Mouse (Mus musculus) G1E-ER4 (cell line): ENCODE measurements around the gene Mcrip2. TPM values are rescaled to one million over a fixed set of nuclear protein-coding genes. Genes with fewer than 3 reads are reported as not detected.

Source experiments
- GATA1 ChIP-seq: IDR thresholded peaks from one replicate; pipeline ENCODE4 v1.8.0; 2012; ENCODE audit warnings: low read length, inconsistent platforms
- polyA plus RNA-seq: library from polyadenylated mRNA; stranded (reverse); fragments of >175 nt; gene quantifications from 2 replicates; pipeline ENCODE4 v1.2.3, GENCODE M21; 2012

Mcrip2 gene
- polyA plus RNA-seq, 1 experiment, result 225 TPM

DNA sequence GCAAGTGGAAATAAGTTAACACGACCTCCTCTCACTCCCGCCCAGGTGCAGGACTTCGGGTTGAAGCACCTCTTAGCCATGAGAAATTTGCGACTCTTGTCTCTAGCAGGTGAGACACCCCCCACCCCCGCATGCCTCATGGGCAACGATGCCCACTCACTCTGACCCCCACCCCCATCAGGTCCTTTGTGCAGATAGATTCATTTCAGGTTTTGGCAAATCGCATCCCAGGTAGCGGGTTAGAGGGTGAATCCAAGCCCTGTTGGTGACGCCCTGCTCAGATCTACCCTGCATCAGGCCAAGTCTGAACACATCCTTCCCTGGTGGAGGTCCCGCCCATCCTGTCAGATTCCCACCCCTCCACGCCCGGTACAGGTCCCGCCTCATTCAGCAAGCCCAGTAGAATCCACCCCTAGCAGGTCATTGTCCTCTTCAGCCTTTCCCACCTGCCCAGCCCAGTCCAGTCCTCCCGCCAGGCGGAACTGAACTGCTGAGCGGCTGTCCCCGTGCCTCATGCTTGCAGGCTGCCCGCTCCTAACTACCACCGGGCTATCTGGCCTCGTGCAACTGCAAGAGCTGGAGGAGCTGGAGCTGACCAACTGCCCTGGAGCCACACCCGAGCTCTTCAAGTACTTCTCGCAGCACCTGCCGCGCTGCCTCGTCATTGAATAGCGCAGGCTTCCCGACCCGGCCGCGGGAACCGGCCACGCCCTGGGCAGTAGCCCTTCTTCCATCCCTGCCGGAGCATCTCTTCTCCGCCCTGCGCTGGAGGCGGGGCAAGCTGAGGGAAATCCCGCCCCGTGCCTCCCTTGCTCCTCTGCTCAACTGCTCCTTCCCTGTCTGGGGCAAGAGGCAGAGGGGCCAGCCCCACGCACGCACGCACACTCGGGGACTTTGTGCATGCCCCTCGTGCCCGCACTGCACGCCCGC lies 49.4 kb downstream of the Mcrip2 start:
- TF ChIP-seq GATA1, result no peak

DNA sequence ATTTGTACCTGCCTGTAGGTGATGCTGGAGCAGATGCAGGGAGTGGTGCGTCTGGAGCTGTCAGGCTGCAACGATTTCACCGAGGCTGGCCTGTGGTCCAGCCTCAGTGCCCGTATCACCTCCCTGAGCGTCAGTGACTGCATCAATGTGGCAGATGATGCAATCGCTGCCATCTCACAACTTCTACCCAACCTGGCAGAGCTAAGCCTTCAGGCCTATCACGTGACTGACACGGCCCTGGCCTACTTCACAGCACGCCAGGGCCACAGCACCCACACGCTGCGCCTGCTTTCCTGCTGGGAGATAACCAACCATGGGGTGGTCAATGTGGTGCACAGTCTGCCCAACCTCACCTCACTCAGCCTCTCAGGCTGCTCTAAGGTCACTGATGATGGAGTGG lies 50.9 kb downstream of the Mcrip2 start:
- TF ChIP-seq GATA1, result no peak

Other genes starting within 250 kb of the Mcrip2 start
- gene Gng13, start 151.6 kb downstream of the Mcrip2 start, polyA plus RNA-seq, result not detected in 2 replicates
- gene Chtf18, start 141.3 kb downstream of the Mcrip2 start, polyA plus RNA-seq, result 75.4 and 82.7 TPM in 2 replicates
- gene Rpusd1, start 141.1 kb downstream of the Mcrip2 start, polyA plus RNA-seq, result 41.1 and 46.1 TPM in 2 replicates
- gene Mslnl, start 132.7 kb downstream of the Mcrip2 start, polyA plus RNA-seq, result not detected in 2 replicates
- gene Msln, start 114.4 kb downstream of the Mcrip2 start, polyA plus RNA-seq, result not detected in 2 replicates
- 17.0 and 20.0 TPM in 2 replicates for gene Narfl, start 95.0 kb downstream of the Mcrip2 start, polyA plus RNA-seq
- 31.3 and 32.7 TPM in 2 replicates for gene Haghl, start 83.1 kb downstream of the Mcrip2 start, polyA plus RNA-seq
- 0.04 TPM in 1 of 2 replicates, not detected in the other for gene Ccdc78, start 82.2 kb downstream of the Mcrip2 start, polyA plus RNA-seq
- 28.7 and 30.6 TPM in 2 replicates for gene Fam173a, start 75.9 kb downstream of the Mcrip2 start, polyA plus RNA-seq
- gene AC134908.4, start 73.1 kb downstream of the Mcrip2 start, polyA plus RNA-seq, result not detected in 2 replicates
- 182 and 238 TPM in 2 replicates for gene Metrn, start 71.6 kb downstream of the Mcrip2 start, polyA plus RNA-seq
- gene Fbxl16, start 59.7 kb downstream of the Mcrip2 start, polyA plus RNA-seq, result not detected in 2 replicates
- 4.2 and 10.5 TPM in 2 replicates for gene Wdr24, start 45.1 kb downstream of the Mcrip2 start, polyA plus RNA-seq
- gene Jmjd8, start 39.9 kb downstream of the Mcrip2 start, polyA plus RNA-seq, result 0.11 TPM in 2 replicates
- 90.4 and 95.1 TPM in 2 replicates for gene Stub1, start 35.4 kb downstream of the Mcrip2 start, polyA plus RNA-seq
- 1.9 and 2.4 TPM in 2 replicates for gene Rhbdl1, start 31.5 kb downstream of the Mcrip2 start, polyA plus RNA-seq
- 10.1 and 12.3 TPM in 2 replicates for gene Gm20683, start 27.0 kb downstream of the Mcrip2 start, polyA plus RNA-seq
- 207 and 251 TPM in 2 replicates for gene Rhot2, start 23.9 kb downstream of the Mcrip2 start, polyA plus RNA-seq
- gene Wdr90, start 7.3 kb downstream of the Mcrip2 start, polyA plus RNA-seq, result 6.9 and 14.5 TPM in 2 replicates
- gene Mettl26, start 6.3 kb upstream of the Mcrip2 start, polyA plus RNA-seq, result 67.3 and 82.1 TPM in 2 replicates
- gene Wfikkn1, start 12.1 kb upstream of the Mcrip2 start, polyA plus RNA-seq, result 1.6 and 1.9 TPM in 2 replicates
- gene Rab40c, start 51.0 kb upstream of the Mcrip2 start, polyA plus RNA-seq, result 12.9 and 13.4 TPM in 2 replicates
- gene Pigq, start 76.2 kb upstream of the Mcrip2 start, polyA plus RNA-seq, result 89.1 and 149 TPM in 2 replicates
- gene Nhlrc4, start 76.2 kb upstream of the Mcrip2 start, polyA plus RNA-seq, result 0.31 and 0.85 TPM in 2 replicates
- 0.12 and 0.15 TPM in 2 replicates for gene A930017K11Rik, start 83.8 kb upstream of the Mcrip2 start, polyA plus RNA-seq
- 46.6 and 49.5 TPM in 2 replicates for gene Capn15, start 117.0 kb upstream of the Mcrip2 start, polyA plus RNA-seq
- 12.7 and 17.0 TPM in 2 replicates for gene Rab11fip3, start 200.8 kb upstream of the Mcrip2 start, polyA plus RNA-seq
- gene Decr2, start 221.6 kb upstream of the Mcrip2 start, polyA plus RNA-seq, result 0.24 and 0.41 TPM in 2 replicates
- gene Nme4, start 226.8 kb upstream of the Mcrip2 start, polyA plus RNA-seq, result 120 and 155 TPM in 2 replicates
- 1.8 and 2.1 TPM in 2 replicates for gene Tmem8, start 244.5 kb upstream of the Mcrip2 start, polyA plus RNA-seq